Mouse (Mus musculus): ENCODE data around the gene Hsd3b7. TPM values are rescaled to one million over a fixed set of nuclear protein-coding genes. Genes with fewer than 3 reads are reported as not detected.

Hsd3b7 gene
- polyA plus RNA-seq, 2 experiments = 44.8 TPM

DNA sequence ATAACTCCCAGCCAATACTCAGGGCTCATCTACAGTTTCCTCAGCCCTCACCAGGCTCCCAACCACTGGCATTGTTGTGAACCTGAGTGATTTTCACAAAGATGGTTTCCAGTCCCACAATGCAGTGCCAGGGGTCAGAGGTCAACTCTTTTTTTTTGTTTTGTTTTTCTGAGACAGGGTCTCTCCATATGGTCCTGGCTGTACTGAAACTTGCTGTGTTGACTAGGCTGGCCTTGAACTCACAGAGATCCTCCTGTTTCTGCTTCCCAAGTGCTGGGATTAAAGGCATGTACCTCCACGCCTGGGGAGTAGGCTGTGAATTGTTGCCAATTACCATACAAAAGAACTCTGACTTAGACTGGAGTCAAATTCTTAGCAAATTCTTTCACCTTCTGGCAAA is 9.4 kb downstream of the Hsd3b7 start:
- H3K27ac ChIP-seq = no peak overlapping the region
- 85% methylated on average over 1 of the region's 1 CpGs for WGBS (ENCODE audit: insufficient replicate concordance)
- peaks cover 22 to 40% of the 10 kb centered on the region in 2 experiments for H3K4me1 ChIP-seq (replicated peaks; ENCODE audit: control insufficient read depth in 2 of 2, insufficient read depth in 2 of 2, low read length in 1 of 2)

DNA sequence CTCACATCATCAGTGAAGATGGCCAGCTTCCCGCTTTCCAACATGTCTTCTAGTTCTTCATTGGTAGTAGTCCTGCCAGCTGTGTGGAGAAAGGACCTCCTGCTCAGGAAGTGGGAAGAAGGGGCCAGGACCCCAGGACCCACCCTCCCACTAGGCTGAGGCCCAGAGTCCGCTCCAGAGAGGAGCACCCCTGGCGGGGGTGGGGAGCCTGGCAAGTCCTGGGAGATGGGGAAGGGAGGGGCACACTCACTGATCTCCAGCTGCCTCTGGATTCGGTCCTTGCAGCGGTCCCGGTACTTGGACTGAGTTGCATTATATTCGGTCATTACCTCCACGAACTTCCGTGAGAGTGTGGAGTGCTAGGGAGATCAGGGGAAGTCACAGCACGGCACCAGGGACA is 10.2 kb downstream of the Hsd3b7 start:
- DNase-seq (ENCODE audit: low read depth in 3 of 3, low spot score in 3 of 3) = no peak
- no peak overlapping the region for H3K4me2 ChIP-seq (ENCODE audit: low read depth)
- ATAC-seq (ENCODE audit: insufficient read depth) = no peak
- H3K27me3 ChIP-seq (ENCODE audit: control insufficient read depth, insufficient read depth, low read length) = no peaks in the 10 kb centered on the region
- H3K27ac ChIP-seq = no peak overlapping the region
- H3K36me3 ChIP-seq (replicated peaks; ENCODE audit: control insufficient read depth, insufficient read depth, low read depth) = no peaks in the 10 kb centered on the region
- no peak overlapping the region for H3K4me3 ChIP-seq (ENCODE audit: insufficient read depth in 1 of 2, low read depth in 2 of 2, low read length in 2 of 2)
- H3K9ac ChIP-seq (replicated peaks) = no peak overlapping the region
- no peaks in the 10 kb centered on the region for H3K9me3 ChIP-seq (ENCODE audit: control insufficient read depth, low read length)
- TF ChIP-seq CTCF (IDR thresholded peaks at IDR 0.05; ENCODE audit: low read depth) (no peak), EP300 (IDR thresholded peaks at IDR 0.05; ENCODE audit: low read depth) (no peak)
- peaks cover 14 to 37% of the 10 kb centered on the region in 2 experiments for H3K4me1 ChIP-seq (replicated peaks; ENCODE audit: control insufficient read depth in 2 of 2, insufficient read depth in 2 of 2, low read length in 1 of 2)
- 83% methylated on average over 10 of the region's 10 CpGs for WGBS (ENCODE audit: insufficient replicate concordance)

More for the DNA sequence above, 9.4 kb downstream of the Hsd3b7 start:
- H3K4me3 ChIP-seq (ENCODE audit: insufficient read depth in 1 of 2, low read depth in 2 of 2, low read length in 2 of 2) = no peak overlapping the region
- H3K36me3 ChIP-seq (replicated peaks; ENCODE audit: control insufficient read depth, insufficient read depth, low read depth) = no peaks in the 10 kb centered on the region
- DNase-seq (ENCODE audit: low read depth in 3 of 3, low spot score in 3 of 3) = no peak
- no peak overlapping the region for H3K9ac ChIP-seq (replicated peaks)
- ATAC-seq (ENCODE audit: insufficient read depth) = no peak
- H3K27me3 ChIP-seq (ENCODE audit: control insufficient read depth, insufficient read depth, low read length) = no peaks in the 10 kb centered on the region
- no peak overlapping the region for H3K4me2 ChIP-seq (ENCODE audit: low read depth)
- H3K9me3 ChIP-seq (ENCODE audit: control insufficient read depth, low read length) = no peaks in the 10 kb centered on the region
- TF ChIP-seq EP300 (IDR thresholded peaks at IDR 0.05; ENCODE audit: low read depth) (no peak), CTCF (IDR thresholded peaks at IDR 0.05; ENCODE audit: low read depth) (no peak)

DNA sequence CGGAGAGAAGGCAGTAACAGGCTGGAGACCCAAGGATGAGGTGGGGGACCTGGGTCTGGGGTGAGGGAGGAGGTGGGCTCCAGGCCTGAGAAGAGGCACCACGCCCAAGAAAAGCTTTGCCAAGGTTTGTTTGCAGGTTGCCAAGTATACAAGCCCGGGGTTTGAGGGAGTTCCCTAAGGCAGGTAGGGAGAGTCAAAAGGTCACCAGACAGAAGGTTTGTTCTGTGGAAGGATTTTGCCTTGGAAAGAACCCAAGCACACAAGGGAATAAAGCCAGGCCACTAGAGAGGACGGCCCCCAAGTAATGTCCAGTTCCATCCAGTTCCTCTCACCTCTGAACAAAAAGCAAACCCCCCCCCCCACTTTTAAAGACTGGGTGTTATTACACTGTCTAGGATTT is 10.8 kb downstream of the Hsd3b7 start:
- 65% methylated on average over 4 of the region's 4 CpGs for WGBS (ENCODE audit: insufficient replicate concordance)
- no peak for TF ChIP-seq CTCF (IDR thresholded peaks at IDR 0.05; ENCODE audit: low read depth)
- TF ChIP-seq EP300 (IDR thresholded peaks at IDR 0.05; ENCODE audit: low read depth) = no peak
- no peak overlapping the region for H3K4me2 ChIP-seq (ENCODE audit: low read depth)

DNA sequence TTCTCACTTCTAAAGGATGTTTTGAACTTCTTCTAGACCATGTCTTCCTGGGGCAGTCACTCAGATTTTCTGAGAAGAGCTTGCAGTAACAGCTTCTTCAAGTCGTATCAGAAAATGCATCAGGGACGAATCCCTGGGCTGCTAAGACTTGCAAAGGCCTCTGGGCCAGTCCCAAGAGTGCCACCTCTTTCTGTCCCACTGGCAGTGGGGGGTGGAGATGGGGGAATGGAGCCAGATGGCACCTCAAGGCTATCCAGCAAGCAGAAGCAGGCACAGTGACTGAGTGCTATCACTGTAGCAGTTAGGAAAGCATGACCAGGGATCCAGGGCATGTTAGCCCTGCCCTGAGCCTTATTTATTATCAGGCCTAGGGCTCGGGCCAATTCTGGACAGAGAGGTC is 11.9 kb downstream of the Hsd3b7 start:
- Histone ChIP-seq H3K9me3 (ENCODE audit: control insufficient read depth, low read length) (no peaks in the 10 kb centered on the region), H3K4me3 (ENCODE audit: insufficient read depth in 1 of 2, low read depth in 2 of 2, low read length in 2 of 2) (no peak overlapping the region), H3K36me3 (replicated peaks; ENCODE audit: control insufficient read depth, insufficient read depth, low read depth) (no peaks in the 10 kb centered on the region), H3K4me2 (ENCODE audit: low read depth) (no peak overlapping the region), H3K4me1 (replicated peaks; ENCODE audit: control insufficient read depth in 2 of 2, insufficient read depth in 2 of 2, low read length in 1 of 2) (peaks cover 5 to 23% of the 10 kb centered on the region in 2 experiments), H3K9ac (replicated peaks) (no peak overlapping the region), H3K27me3 (ENCODE audit: control insufficient read depth, insufficient read depth, low read length) (no peaks in the 10 kb centered on the region), H3K27ac (no peak overlapping the region)
- TF ChIP-seq CTCF (IDR thresholded peaks at IDR 0.05; ENCODE audit: low read depth) = no peak
- TF ChIP-seq EP300 (IDR thresholded peaks at IDR 0.05; ENCODE audit: low read depth) = no peak
- ATAC-seq (ENCODE audit: insufficient read depth) = no peak
- no peak for DNase-seq (ENCODE audit: low read depth in 3 of 3, low spot score in 3 of 3)
- WGBS (ENCODE audit: insufficient replicate concordance) = 65% methylated on average over 3 of the region's 3 CpGs

More for the DNA sequence above, 10.8 kb downstream of the Hsd3b7 start:
- Histone ChIP-seq H3K4me1 (replicated peaks; ENCODE audit: control insufficient read depth in 2 of 2, insufficient read depth in 2 of 2, low read length in 1 of 2) (peaks cover 12 to 34% of the 10 kb centered on the region in 2 experiments), H3K36me3 (replicated peaks; ENCODE audit: control insufficient read depth, insufficient read depth, low read depth) (no peaks in the 10 kb centered on the region), H3K9me3 (ENCODE audit: control insufficient read depth, low read length) (no peaks in the 10 kb centered on the region), H3K27me3 (ENCODE audit: control insufficient read depth, insufficient read depth, low read length) (no peaks in the 10 kb centered on the region), H3K27ac (no peak overlapping the region), H3K9ac (replicated peaks) (no peak overlapping the region), H3K4me3 (ENCODE audit: insufficient read depth in 1 of 2, low read depth in 2 of 2, low read length in 2 of 2) (no peak overlapping the region)
- DNase-seq (ENCODE audit: low read depth in 3 of 3, low spot score in 3 of 3) (no peak), ATAC-seq (ENCODE audit: insufficient read depth) (no peak)

DNA sequence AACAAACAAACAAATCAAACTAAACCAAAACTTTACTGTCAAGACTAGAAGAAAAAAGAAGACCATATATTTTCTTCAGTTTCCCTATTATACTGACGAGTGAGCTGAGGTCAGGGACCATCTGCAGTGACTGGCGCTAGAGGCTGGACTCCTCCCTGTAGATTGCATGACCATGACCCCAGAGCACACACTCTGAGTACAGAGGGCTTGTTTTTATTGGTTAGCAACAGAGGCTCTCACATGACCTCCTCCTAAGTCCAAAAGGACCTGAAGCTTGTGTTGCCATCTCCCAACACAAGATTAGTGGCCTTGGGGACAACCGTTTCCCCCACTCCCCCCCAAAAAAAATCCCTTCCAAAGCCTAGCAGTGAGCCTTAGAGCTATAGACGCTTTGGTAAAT is 13.4 kb downstream of the Hsd3b7 start:
- Histone ChIP-seq H3K27me3 (ENCODE audit: control insufficient read depth, insufficient read depth, low read length) (no peaks in the 10 kb centered on the region), H3K36me3 (replicated peaks; ENCODE audit: control insufficient read depth, insufficient read depth, low read depth) (no peaks in the 10 kb centered on the region), H3K4me3 (ENCODE audit: insufficient read depth in 1 of 2, low read depth in 2 of 2, low read length in 2 of 2) (no peak overlapping the region), H3K4me1 (replicated peaks; ENCODE audit: control insufficient read depth in 2 of 2, insufficient read depth in 2 of 2, low read length in 1 of 2) (peaks cover 0 to 13% of the 10 kb centered on the region in 2 experiments; a peak in 2 of 4 replicates), H3K4me2 (ENCODE audit: low read depth) (no peak overlapping the region), H3K9ac (replicated peaks) (no peak overlapping the region), H3K27ac (peak overlapping the region; percentile 43), H3K9me3 (ENCODE audit: control insufficient read depth, low read length) (no peaks in the 10 kb centered on the region)
- 65% methylated on average over 4 of the region's 4 CpGs for WGBS (ENCODE audit: insufficient replicate concordance)
- TF ChIP-seq CTCF (IDR thresholded peaks at IDR 0.05; ENCODE audit: low read depth) (no peak), EP300 (IDR thresholded peaks at IDR 0.05; ENCODE audit: low read depth) (no peak)
- DNase-seq (ENCODE audit: low read depth in 3 of 3, low spot score in 3 of 3) (no peak), ATAC-seq (ENCODE audit: insufficient read depth) (no peak)
